Mouse (Mus musculus) kidney, adult 2 months (tissue): ENCODE measurements around the gene Olfr1338. TPM values are rescaled to one million over a fixed set of nuclear protein-coding genes. Genes with fewer than 3 reads are reported as not detected.

Source experiments
- DNase-seq: peaks from one replicate; pipeline ENCODE4 v3.0.0; 2021
- H3K27ac ChIP-seq: fragments of 200-500 bp; 2 replicates; pipeline ENCODE4 v1.5.1; 2012; ENCODE audit warnings: low read depth, low read length, control low read depth, inconsistent platforms; ENCODE audit not compliant: insufficient read depth
- H3K27me3 ChIP-seq: fragments of 200-500 bp; replicated peaks from 2 replicates; pipeline ENCODE4 v1.6.1; 2012; ENCODE audit warnings: mild to moderate bottlenecking, moderate library complexity, low read length, inconsistent platforms; ENCODE audit not compliant: control insufficient read depth, insufficient read depth
- H3K36me3 ChIP-seq: fragments of 200-500 bp; 2 replicates; pipeline ENCODE4 v1.6.1; 2012; ENCODE audit warnings: mild to moderate bottlenecking, moderate library complexity, low read length, inconsistent platforms; ENCODE audit not compliant: control insufficient read depth, insufficient read depth
- H3K4me1 ChIP-seq: fragments of 200-500 bp; 2 replicates; pipeline ENCODE4 v1.6.1; 2011; ENCODE audit warnings: low read length; ENCODE audit not compliant: control insufficient read depth, insufficient read depth
- H3K4me3 ChIP-seq: fragments of 200-500 bp; 2 replicates; pipeline ENCODE4 v1.5.1; 2011; ENCODE audit warnings: mild to moderate bottlenecking, low read depth, low read length, control low read depth; ENCODE audit not compliant: insufficient read depth
- CTCF ChIP-seq: fragments of 200-500 bp; conservative IDR thresholded peaks from 2 replicates; pipeline ENCODE4 v1.5.1; 2011; ENCODE audit warnings: low read depth, mild to moderate bottlenecking, control low read depth, low read length, moderate library complexity, mixed read lengths; ENCODE audit not compliant: insufficient read depth, insufficient read length
- POLR2A ChIP-seq: fragments of 200-500 bp; IDR thresholded peaks from one replicate; pipeline ENCODE4 v1.6.1; 2011; ENCODE audit warnings: low read depth, low read length, control low read depth
- WGBS: fragments of 180-500 bp; shearing (Covaris S2); methylation state at CpG from one replicate; pipeline ENCODE4 v1.1.7; 2018; 5-methylcytosine and 5-hydroxymethylcytosine counted together
- polyA plus RNA-seq: library from polyadenylated mRNA; depleted of rRNA; stranded (reverse); fragments of >200 nt; gene quantifications from 2 replicates; pipeline ENCODE4 v1.2.3, GENCODE M21; 2012; rRNA removed

The Olfr1338 gene
- polyA plus RNA-seq, 1 experiment = not detected

GRCm38 (mm10) chr4:118721742-118722483 is 36.6 kb downstream of the Olfr1338 start:
- H3K4me3 ChIP-seq = no peak overlapping the region
- no peak overlapping the region for H3K27ac ChIP-seq
- TF ChIP-seq CTCF (no peak), POLR2A (no peak)
- H3K27me3 ChIP-seq = no peaks in the 10 kb centered on the region
- H3K4me1 ChIP-seq = no peaks in the 10 kb centered on the region
- WGBS = 57% methylated on average over 10 of the region's 10 CpGs
- H3K36me3 ChIP-seq = no peaks in the 10 kb centered on the region
- DNase-seq = peak; percentile 5

- no peak within 1 kb of the TSS for H3K27ac ChIP-seq
- H3K27me3 ChIP-seq = no peaks in the 10 kb centered on the region
- no peaks in the 10 kb centered on the region for H3K4me1 ChIP-seq
- no peak within 1 kb of the TSS for H3K4me3 ChIP-seq
- no peaks in the 10 kb centered on the region for H3K36me3 ChIP-seq
- TF ChIP-seq POLR2A = no peak
- TF ChIP-seq CTCF = no peak
- DNase-seq = no peak
These were observed 38.7 kb downstream of the Olfr1338 start, which contains the start of gene Olfr1340 for GRCm38 (mm10) chr4:118719838-118720237. Gene Olfr1340 (plus strand): TSS chr4:118720138.

GRCm38 (mm10) chr4:118711656-118712055 is 46.9 kb downstream of the Olfr1338 start:
- WGBS = 55% methylated on average over 1 of the region's 1 CpGs
- no peak for TF ChIP-seq CTCF
- no peak for TF ChIP-seq POLR2A
- Histone ChIP-seq H3K4me3 (no peak overlapping the region), H3K27ac (no peak overlapping the region), H3K27me3 (no peaks in the 10 kb centered on the region), H3K4me1 (no peaks in the 10 kb centered on the region), H3K36me3 (no peaks in the 10 kb centered on the region)
- DNase-seq = no peak

GRCm38 (mm10) chr4:118708086-118708485 is 50.5 kb downstream of the Olfr1338 start:
- 81% methylated on average over 5 of the region's 5 CpGs for WGBS
- TF ChIP-seq CTCF (no peak), POLR2A (no peak)
- DNase-seq = no peak

GRCm38 (mm10) chr4:118703223-118703622 is 55.3 kb downstream of the Olfr1338 start, which contains the start of gene Olfr1341:
Gene Olfr1341 (plus strand): TSS chr4:118703523.
- Histone ChIP-seq H3K27ac (no peak within 1 kb of the TSS), H3K4me3 (no peak within 1 kb of the TSS), H3K36me3 (no peaks in the 10 kb centered on the region), H3K27me3 (no peaks in the 10 kb centered on the region), H3K4me1 (no peaks in the 10 kb centered on the region)
- 67% methylated on average over 3 of the region's 3 CpGs for WGBS
- no peak for DNase-seq
- TF ChIP-seq POLR2A (no peak), CTCF (no peak)

More at GRCm38 (mm10) chr4:118708086-118708485, 50.5 kb downstream of the Olfr1338 start:
- Histone ChIP-seq H3K4me1 (no peaks in the 10 kb centered on the region), H3K4me3 (no peak overlapping the region), H3K36me3 (no peaks in the 10 kb centered on the region), H3K27me3 (no peaks in the 10 kb centered on the region), H3K27ac (no peak overlapping the region)

Other genes starting within 250 kb of the Olfr1338 start
- 166 and 182 TPM in 2 replicates for gene 2610528J11Rik, start 231.7 kb downstream of the Olfr1338 start, polyA plus RNA-seq
- gene Tmem125, start 214.7 kb downstream of the Olfr1338 start, polyA plus RNA-seq = 30.3 and 44.7 TPM in 2 replicates
- gene Cfap57, start 138.0 kb downstream of the Olfr1338 start, polyA plus RNA-seq = 0.06 and 0.08 TPM in 2 replicates
- gene Ebna1bp2, start 137.9 kb downstream of the Olfr1338 start, polyA plus RNA-seq = 24.0 and 29.4 TPM in 2 replicates
- gene Olfr62, start 99.8 kb downstream of the Olfr1338 start, polyA plus RNA-seq = not detected in 2 replicates
- gene Olfr1342, start 66.0 kb downstream of the Olfr1338 start, polyA plus RNA-seq = not detected in 2 replicates
- not detected in 2 replicates for gene Olfr1341, start 55.2 kb downstream of the Olfr1338 start, polyA plus RNA-seq
- gene Olfr1340, start 38.6 kb downstream of the Olfr1338 start, polyA plus RNA-seq = not detected in 2 replicates
- not detected in 2 replicates for gene Olfr1339, start 26.6 kb downstream of the Olfr1338 start, polyA plus RNA-seq
- gene Olfr1337, start 23.8 kb upstream of the Olfr1338 start, polyA plus RNA-seq = not detected in 2 replicates
- not detected in 2 replicates for gene Olfr1335, start 51.2 kb upstream of the Olfr1338 start, polyA plus RNA-seq
- gene Olfr1333, start 77.5 kb upstream of the Olfr1338 start, polyA plus RNA-seq = not detected in 2 replicates
- not detected in 2 replicates for gene Olfr1331, start 105.9 kb upstream of the Olfr1338 start, polyA plus RNA-seq
- gene Olfr1330, start 129.9 kb upstream of the Olfr1338 start, polyA plus RNA-seq = not detected in 2 replicates
- not detected in 2 replicates for gene Olfr1329, start 158.7 kb upstream of the Olfr1338 start, polyA plus RNA-seq
- gene Olfr1328, start 179.9 kb upstream of the Olfr1338 start, polyA plus RNA-seq = not detected in 2 replicates
- gene Lao1, start 202.8 kb upstream of the Olfr1338 start, polyA plus RNA-seq = not detected in 2 replicates